Mouse (Mus musculus): Measurements from ENCODE around the gene Arf3.

GRCm38 (mm10) chr15:98797835-98798492 lies 35.0 kb upstream of the Arf3 start:
- TF ChIP-seq CTCF (IDR thresholded peaks at IDR 0.05; ENCODE audit: borderline replicate concordance, control insufficient read depth, extremely low read depth, insufficient read depth, low read length, poor library complexity) (no peak), POLR2A (IDR thresholded peaks at IDR 0.05; ENCODE audit: control insufficient read depth, extremely low read depth, insufficient read depth, low read length, poor library complexity) (no peak)
